Mouse (Mus musculus) G1E (cell line): ENCODE measurements around the gene Tango6. TPM values are rescaled to one million over a fixed set of nuclear protein-coding genes. Genes with fewer than 3 reads are reported as not detected.

Experiments used
- ATAC-seq: 2 replicates; pipeline ENCODE4 v1.8.0; 2016; ENCODE audit warnings: mild to moderate bottlenecking; ENCODE audit not compliant: insufficient number of reproducible peaks, poor library complexity, low FRiP score, severe bottlenecking; ENCODE audit errors: extremely low read depth
- DNase-seq: peaks from one replicate; pipeline ENCODE4 v3.0.0; 2012; ENCODE audit warnings: low spot score
- H3K27me3 ChIP-seq: 2 replicates; pipeline ENCODE4 v1.6.1; 2012; ENCODE audit warnings: mild to moderate bottlenecking, low read length, inconsistent platforms; ENCODE audit not compliant: insufficient read depth
- H3K36me3 ChIP-seq: replicated peaks from 2 replicates; pipeline ENCODE3; 2012; ENCODE audit warnings: mild to moderate bottlenecking, inconsistent platforms
- H3K4me1 ChIP-seq: 2 replicates; pipeline ENCODE4 v1.6.1; 2012; ENCODE audit warnings: low read depth, low read length, inconsistent platforms, mixed read lengths; ENCODE audit not compliant: insufficient read depth
- H3K4me3 ChIP-seq: 2 replicates; pipeline ENCODE4 v1.5.1; 2012; ENCODE audit warnings: low read depth, mild to moderate bottlenecking, inconsistent platforms, low read length, moderate library complexity, mixed read lengths
- H3K9me3 ChIP-seq: replicated peaks from 2 replicates; pipeline ENCODE4 v1.6.1; 2012; ENCODE audit warnings: inconsistent platforms
- CTCF ChIP-seq: IDR thresholded peaks from 2 replicates; pipeline ENCODE4 v1.5.1; 2012; ENCODE audit warnings: low read depth, low read length, inconsistent platforms, mixed read lengths
- GATA1 ChIP-seq: IDR thresholded peaks from 2 replicates; pipeline ENCODE4 v1.6.1; 2012; ENCODE audit warnings: borderline replicate concordance, low read length, inconsistent platforms, mixed read lengths
- GATA2 ChIP-seq: IDR thresholded peaks from 2 replicates; pipeline ENCODE4 v1.6.1; 2012; ENCODE audit warnings: low read depth, low read length, inconsistent platforms, borderline replicate concordance
- POLR2AphosphoS5 ChIP-seq: IDR thresholded peaks from 2 replicates; pipeline ENCODE4 v1.6.1; 2012; ENCODE audit warnings: low read depth, low read length, inconsistent platforms; ENCODE audit not compliant: insufficient replicate concordance
- TAL1 ChIP-seq: conservative IDR thresholded peaks from 2 replicates; pipeline ENCODE4 v1.6.1; 2012; ENCODE audit warnings: low read depth, low read length, inconsistent platforms, mixed read lengths
- polyA plus RNA-seq: library from polyadenylated mRNA; stranded (reverse); fragments of >175 nt; gene quantifications from 2 replicates; pipeline ENCODE4 v1.2.3, GENCODE M21; 2012
- total RNA-seq, 2 experiments: library from RNA; stranded (forward) in 1 of 2; stranded (reverse) in 1 of 2; fragments of 200-1000 nt in 1 of 2; fragments of >200 nt in 1 of 2; fragmentation: Nextera tagmentation in 1 of 2; gene quantifications; 2 replicates each; pipeline ENCODE4 v1.2.3; 2014 to 2017

The Tango6 gene
- total and polyA plus RNA-seq, 3 experiments, result 2.0 to 6.5 (median 2.7) TPM

DNA sequence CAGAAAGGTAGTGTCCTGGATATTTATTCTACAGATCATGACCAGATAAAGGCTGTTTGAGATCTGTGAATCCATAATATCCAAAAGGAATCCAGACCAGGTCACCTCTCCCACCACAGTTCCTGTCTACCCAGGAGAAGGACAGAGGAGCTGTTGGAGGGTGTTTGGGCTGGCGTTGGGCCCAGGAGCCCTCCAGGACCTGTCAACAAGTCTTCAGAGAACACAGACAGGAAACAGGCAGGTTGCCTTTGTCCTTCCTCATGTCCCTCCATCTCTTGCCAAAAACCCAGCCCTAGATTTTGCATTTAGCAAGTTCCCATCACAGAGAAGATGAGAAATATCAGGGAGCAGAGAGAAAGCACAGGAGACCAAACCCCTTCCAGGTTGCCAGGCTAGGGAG lies 152.0 kb downstream of the Tango6 start:
- Histone ChIP-seq H3K9me3 (no peaks in the 10 kb centered on the region), H3K4me3 (no peak overlapping the region), H3K4me1 (no peaks in the 10 kb centered on the region), H3K36me3 (peaks cover 5% of the 10 kb centered on the region), H3K27me3 (no peaks in the 10 kb centered on the region)
- no peak for ATAC-seq
- DNase-seq, result no peak
- no peak for TF ChIP-seq GATA1
- TF ChIP-seq POLR2AphosphoS5, result no peak
- TF ChIP-seq CTCF, result no peak
- TF ChIP-seq TAL1, result no peak
- TF ChIP-seq GATA2, result no peak

DNA sequence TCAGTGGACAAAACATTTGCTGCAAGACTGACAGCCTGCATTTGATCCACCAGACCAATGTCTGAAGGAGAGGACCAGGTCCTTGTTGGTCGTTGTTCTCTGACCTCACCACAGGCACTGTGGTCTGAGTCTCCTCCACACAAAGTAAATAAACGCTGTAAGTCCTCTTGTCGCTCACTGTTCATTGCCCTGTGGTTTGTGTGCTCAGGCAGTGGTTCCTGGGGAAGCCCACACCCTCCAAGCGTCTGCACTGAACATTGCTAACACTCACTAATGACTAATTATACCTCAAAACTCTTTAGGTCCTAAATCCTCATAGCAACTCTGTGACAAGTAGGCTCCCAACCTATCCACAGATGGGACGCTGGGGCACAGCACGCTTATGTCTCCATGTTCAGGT lies 153.7 kb downstream of the Tango6 start:
- DNase-seq (no peak), ATAC-seq (no peak)
- no peak for TF ChIP-seq CTCF
- TF ChIP-seq GATA2, result no peak
- TF ChIP-seq TAL1, result no peak
- TF ChIP-seq POLR2AphosphoS5, result no peak
- TF ChIP-seq GATA1, result no peak
- Histone ChIP-seq H3K9me3 (no peaks in the 10 kb centered on the region), H3K4me3 (no peak overlapping the region), H3K36me3 (peaks cover 5% of the 10 kb centered on the region), H3K4me1 (no peaks in the 10 kb centered on the region), H3K27me3 (no peaks in the 10 kb centered on the region)

DNA sequence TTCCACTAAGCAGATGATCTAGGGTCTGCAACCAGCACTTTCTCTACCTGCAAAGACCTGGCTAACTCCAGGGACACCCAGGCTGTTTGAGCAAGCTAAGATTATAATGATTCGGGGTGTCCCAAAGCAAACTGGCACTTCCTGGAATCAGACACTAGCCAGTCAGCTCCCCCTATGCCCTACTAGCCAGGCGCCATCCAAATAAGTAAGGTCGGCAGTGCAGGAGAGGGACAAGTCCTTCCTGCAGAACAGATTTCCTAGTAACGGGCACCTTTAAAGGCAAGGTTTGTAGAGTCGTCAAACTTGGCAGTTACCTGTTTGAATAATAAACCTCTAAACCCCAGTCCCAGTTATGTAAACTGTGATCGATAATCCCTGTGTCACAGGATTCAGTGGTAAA lies 155.9 kb downstream of the Tango6 start:
- DNase-seq, result no peak
- H3K4me1 ChIP-seq, result no peaks in the 10 kb centered on the region
- ATAC-seq, result no peak

DNA sequence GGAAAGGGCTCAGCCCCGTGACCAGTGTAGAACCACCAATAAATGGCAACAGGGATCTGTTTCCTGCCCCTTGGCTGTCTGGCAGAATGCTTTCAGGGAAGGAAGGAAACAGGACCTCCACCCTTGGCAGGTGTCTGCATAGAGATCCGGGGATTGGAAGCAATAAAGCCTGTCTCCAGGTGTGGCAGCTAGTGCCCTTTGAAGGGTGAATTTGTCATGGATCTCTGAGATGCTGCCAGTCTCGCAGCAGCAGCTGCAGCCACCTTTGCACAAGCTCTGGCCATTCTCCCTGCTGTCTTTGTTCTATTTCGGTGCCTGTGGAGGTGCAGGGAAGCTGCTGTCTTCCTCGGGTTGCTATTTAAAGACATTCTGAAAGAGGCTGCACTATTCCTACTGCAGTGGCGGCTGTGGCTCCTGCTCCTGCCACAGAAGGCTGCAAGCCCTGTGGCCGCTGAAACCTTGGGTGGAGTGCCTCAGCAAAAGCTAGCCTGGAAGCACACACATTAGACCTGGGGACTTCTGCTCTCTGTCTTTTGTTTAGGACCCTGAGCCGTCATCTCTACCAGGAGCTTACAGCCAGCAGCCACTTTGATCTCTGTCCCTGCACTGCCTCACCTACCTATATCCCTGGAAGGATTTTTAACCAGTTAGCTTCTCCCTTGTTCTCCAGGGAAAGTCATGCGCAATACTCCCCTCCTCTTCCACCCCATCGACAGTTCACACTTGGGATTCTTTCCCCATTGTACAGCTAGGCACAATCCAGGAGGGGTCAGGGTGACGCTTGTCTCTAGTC lies 156.5 kb downstream of the Tango6 start:
- no peak for DNase-seq
- no peaks in the 10 kb centered on the region for H3K36me3 ChIP-seq
- ATAC-seq, result no peak
- no peaks in the 10 kb centered on the region for H3K27me3 ChIP-seq
- no peaks in the 10 kb centered on the region for H3K4me1 ChIP-seq
- no peak overlapping the region for H3K4me3 ChIP-seq
- no peaks in the 10 kb centered on the region for H3K9me3 ChIP-seq
- no peak for TF ChIP-seq GATA2

More for the DNA sequence above, 155.9 kb downstream of the Tango6 start:
- H3K36me3 ChIP-seq, result no peaks in the 10 kb centered on the region
- no peaks in the 10 kb centered on the region for H3K9me3 ChIP-seq
- no peak overlapping the region for H3K4me3 ChIP-seq
- TF ChIP-seq POLR2AphosphoS5, result no peak
- no peak for TF ChIP-seq TAL1
- no peak for TF ChIP-seq GATA2
- TF ChIP-seq CTCF, result no peak
- no peak for TF ChIP-seq GATA1
- no peaks in the 10 kb centered on the region for H3K27me3 ChIP-seq

DNA sequence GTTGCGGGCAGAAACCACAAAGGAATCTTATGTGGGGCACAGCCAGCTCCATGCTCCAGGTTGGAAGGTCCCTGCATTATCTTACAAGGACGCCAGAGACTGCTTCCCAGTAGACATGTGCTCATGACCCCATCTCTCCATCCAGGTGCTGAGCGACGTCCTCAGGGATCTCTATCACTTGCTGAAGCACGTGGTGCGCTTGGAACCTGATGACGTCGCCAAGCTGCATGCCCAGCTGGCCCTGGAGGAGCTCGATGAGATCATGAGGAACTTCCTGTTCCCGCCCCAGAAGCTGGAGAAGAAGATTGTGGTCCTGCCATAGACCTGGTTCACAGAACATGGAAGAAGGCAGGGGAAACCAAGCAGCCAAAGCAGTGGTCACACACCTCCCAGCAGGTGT lies 167.2 kb downstream of the Tango6 start:
- H3K36me3 ChIP-seq, result peaks cover 25% of the 10 kb centered on the region
- TF ChIP-seq CTCF (no peak), POLR2AphosphoS5 (no peak), TAL1 (no peak), GATA1 (no peak), GATA2 (no peak)
- DNase-seq, result no peak
- H3K4me3 ChIP-seq, result no peak overlapping the region
- ATAC-seq, result no peak
- H3K27me3 ChIP-seq, result peaks cover 3% of the 10 kb centered on the region
- H3K4me1 ChIP-seq, result no peaks in the 10 kb centered on the region
- H3K9me3 ChIP-seq, result no peaks in the 10 kb centered on the region

DNA sequence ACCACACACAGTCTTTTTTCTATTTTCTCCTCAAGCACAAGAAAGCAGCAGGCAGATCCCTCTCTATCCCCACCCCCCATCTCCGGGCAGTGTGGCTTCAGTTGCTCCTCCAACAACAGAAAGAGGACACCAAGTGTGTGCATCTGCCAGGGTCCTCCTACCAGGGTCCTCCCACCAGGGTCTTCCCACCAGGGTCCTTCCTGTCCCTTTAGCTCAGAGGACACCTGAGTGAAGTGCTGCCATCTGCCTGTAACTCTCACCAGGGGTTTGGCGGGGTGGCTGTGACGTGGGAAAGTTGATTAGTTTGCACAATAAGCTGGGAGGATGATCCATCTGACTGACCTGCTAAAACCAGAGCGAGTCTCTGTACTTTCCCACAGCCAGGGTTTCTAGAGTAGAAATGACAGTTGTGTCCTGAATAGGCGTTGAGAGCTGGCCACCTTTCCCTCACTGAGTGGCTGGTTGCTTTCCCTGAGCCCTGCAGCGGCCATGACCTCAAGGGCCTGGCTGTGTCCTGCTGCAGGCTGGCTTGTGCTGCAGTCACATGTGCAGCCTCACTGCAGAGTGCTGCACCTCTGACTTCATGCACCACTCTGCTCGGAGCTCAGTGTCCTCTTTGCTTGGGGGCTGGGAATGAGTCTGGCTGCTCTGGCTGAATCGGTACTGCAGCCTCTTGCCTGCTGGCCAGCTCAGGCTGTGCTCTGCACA lies 171.8 kb downstream of the Tango6 start:
- no peak for TF ChIP-seq TAL1
- no peak for TF ChIP-seq GATA1
- no peak for TF ChIP-seq POLR2AphosphoS5
- TF ChIP-seq GATA2, result no peak
- TF ChIP-seq CTCF, result no peak
- ATAC-seq (no peak), DNase-seq (no peak)
- Histone ChIP-seq H3K36me3 (peaks cover 19% of the 10 kb centered on the region), H3K9me3 (no peaks in the 10 kb centered on the region), H3K4me3 (no peak overlapping the region), H3K4me1 (no peaks in the 10 kb centered on the region), H3K27me3 (peaks cover 11% of the 10 kb centered on the region)

DNA sequence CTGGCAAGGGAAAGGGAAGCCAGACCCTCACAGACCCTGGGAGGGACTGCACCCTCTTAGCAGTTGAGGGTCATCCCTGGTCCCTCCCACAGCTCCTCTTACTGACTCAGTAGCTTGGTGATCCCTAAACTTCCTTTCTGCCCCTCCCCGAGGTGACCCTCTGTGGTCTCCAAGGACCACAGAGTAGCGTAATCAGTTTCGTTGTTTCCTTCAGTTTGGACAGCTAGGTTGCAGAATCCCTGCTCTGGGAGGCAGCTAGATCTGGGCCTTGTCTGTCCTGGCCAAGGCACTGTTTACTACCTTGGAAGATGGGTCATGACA lies 172.3 kb downstream of the Tango6 start:
- TF ChIP-seq CTCF, result no peak
- no peak for TF ChIP-seq GATA2
- TF ChIP-seq GATA1, result no peak
- TF ChIP-seq POLR2AphosphoS5, result no peak
- no peak for TF ChIP-seq TAL1
- ATAC-seq, result no peak

More for the DNA sequence above, 172.3 kb downstream of the Tango6 start:
- H3K9me3 ChIP-seq, result no peaks in the 10 kb centered on the region
- no peaks in the 10 kb centered on the region for H3K4me1 ChIP-seq
- H3K4me3 ChIP-seq, result no peak overlapping the region
- no peak for DNase-seq
- H3K27me3 ChIP-seq, result peaks cover 11% of the 10 kb centered on the region
- peaks cover 15% of the 10 kb centered on the region for H3K36me3 ChIP-seq
